Mouse (Mus musculus) adrenal gland, adult (tissue): ENCODE results near the gene Fgg.
A peak's percentile ranks its signal among the peaks of the same experiment; 100 is the strongest.

Source experiments
- DNase-seq, 2 experiments: peaks; one replicate each; pipeline ENCODE4 v3.0.0; 2022 to 2023; ENCODE audit warnings: low spot score in 1 of 2; ENCODE audit not compliant: inconsistent age in 2 of 2

Fgg gene

DNA sequence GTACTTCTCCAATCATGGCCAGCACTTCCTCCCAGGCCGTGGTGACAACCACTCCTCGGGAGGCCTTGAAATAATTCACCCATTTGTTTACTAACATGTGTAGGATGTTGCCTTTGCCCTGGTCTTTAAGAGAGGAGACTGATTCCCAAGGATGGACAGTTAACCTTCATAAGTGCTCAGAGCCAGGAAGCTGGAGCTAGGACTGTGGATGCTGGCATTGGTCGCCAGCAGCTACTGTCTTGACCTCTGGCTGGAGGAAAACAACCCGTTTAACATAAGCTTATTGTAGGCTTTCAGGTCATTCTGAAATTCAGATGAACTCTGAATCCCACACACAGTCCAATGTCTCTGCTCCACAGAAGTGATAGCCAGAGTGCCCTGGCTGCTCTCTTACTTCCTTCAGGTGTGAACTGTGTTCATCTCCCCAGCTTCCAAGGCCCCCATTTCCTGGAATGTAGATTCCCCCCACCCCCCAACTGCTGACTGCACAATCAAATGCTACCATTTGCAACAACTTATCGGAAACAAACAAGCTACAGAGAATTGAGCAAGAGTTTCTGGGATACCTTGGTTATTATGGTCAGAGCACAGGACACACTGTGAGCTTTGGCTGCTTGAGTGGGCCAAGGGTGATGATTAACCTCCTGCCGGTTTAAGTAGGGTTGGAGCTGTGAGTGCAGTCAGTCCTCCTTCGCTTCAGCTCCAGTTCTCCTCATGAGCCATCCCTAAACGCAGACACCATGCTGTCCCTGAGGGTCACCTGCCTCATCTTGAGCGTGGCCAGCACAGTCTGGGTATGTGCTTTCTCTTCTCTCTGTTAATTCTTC, 18.2 kb downstream of the Fgg start, which contains the start of gene Fga:
Gene Fga (plus strand): TSS at position 602 of the 827 bp plus-strand sequence.
- no peak for DNase-seq

DNA sequence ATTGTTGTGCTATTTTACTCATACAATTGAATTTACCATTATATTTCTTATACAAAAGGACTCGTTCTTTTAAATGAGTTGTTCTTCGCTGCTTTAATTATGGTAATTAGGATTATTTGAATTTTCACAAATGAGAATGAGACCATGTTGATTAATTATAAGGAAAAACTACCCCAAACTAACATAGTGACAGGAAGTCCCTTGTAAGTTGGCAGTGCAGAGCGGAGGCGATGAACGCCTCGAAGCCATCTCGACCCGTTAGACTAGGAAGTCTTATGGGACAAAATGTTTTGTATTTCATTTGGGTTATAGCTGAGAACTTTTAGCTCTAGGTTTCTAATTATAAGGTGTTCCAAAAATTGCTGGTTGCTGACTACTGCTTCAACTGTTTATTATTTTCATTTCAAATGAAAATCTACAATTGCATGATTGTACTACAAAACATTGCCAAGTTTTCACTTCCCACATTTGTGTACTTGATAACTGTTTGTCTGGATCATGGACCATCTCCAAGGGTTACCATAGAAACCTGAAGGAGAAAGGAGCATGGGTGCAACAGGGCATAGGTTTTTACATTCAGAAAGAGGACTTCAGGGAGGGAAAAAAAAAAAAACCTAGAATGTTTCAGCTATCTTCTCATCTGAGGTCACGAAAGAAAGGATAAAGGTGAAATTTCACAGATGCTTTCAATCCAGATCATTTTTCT, 20.2 kb downstream of the Fgg start:
- DNase-seq: no peak

DNA sequence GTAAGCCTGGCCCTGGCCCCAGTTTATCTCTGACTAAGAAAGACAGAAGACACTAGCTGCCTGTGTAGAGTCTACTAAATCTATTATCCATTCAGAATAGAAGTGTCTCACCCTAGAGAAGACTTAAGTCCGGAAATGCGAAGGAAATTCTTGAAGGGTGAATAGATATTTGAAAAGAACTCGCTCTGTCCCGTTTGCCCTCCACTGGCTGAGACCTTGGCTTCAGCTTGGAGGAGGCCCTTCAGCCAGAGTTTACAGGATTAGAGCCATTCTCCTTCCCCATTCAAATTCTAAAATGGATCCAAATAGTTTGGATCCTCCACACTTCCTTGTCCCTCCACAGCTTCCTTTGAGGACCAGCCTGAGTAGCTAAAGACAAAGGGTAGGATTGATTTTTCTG, 22.8 kb downstream of the Fgg start:
- no peak for DNase-seq

DNA sequence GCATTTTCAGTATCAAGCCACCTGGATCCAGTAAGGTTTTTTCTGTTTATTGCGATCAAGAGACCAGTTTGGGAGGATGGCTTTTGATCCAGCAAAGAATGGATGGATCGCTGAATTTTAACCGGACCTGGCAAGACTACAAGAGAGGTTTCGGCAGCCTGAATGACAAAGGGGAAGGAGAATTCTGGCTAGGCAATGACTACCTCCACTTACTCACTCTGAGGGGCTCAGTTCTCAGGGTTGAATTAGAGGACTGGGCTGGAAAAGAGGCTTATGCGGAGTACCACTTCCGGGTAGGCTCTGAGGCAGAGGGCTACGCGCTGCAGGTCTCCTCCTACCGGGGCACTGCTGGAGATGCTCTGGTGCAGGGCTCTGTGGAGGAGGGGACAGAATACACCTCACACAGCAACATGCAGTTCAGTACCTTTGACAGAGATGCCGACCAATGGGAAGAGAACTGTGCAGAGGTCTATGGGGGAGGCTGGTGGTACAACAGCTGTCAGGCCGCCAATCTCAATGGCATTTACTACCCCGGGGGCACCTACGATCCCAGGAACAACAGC, 25.3 kb downstream of the Fgg start:
- DNase-seq: no peak

DNA sequence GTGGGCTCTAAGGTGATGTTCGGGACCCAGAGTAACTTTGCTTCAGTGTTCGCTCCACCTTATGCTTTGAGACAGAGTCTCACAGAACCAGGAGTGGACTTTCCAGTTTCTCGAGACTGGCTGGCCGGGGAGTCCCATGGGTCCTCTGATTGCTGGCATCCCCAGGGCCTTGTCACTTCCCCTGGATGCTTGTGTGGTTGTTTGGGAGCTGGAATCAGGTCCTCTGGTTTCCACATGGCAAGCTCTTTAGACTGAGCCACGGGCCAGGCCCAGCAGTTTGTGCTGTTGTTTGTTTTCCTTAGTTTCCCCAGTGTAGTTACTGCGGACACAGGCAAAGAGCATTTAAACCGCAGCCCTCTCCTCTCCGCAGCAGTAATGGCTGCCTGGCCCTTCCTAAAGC, 26.3 kb downstream of the Fgg start:
- DNase-seq: no peak

DNA sequence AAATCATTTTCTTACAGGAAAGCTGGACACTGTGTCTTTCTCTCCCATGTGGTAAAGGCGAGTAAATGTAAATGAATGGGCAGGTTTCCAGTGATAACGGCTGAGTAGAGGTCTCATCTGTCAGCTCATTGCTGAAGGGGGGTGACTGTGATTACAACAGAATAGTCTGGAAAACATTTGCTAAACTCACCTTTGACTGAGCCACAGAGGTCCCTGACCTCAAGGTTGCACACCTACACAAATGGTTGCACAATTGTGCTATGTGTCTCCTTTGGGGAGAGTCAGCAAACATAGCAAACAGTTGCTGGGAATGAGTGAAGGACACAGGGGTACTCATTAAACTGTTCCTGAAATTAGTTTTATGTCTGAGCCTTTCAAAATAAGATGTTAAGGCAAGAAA, 31.3 kb downstream of the Fgg start:
- DNase-seq: no peak

DNA sequence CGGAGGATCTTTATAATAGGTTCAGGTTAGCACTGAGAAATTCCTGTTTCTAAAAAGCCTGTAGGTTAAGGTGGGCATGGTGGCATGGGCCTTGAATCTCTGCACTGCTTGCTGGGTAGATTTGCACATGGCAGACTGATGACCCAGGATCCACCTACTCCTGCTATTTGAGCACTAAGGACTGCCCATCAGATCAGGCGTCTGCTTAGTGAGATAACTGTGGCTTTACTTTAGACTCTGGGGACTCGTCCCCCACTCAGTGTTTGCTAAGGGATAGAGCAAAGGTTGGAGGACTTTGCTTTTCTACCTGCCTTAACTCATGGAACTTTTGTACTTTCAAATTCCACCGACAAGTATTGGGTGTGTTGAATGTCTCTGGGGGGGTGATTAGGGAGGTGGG, 32.1 kb downstream of the Fgg start:
- no peak for DNase-seq

DNA sequence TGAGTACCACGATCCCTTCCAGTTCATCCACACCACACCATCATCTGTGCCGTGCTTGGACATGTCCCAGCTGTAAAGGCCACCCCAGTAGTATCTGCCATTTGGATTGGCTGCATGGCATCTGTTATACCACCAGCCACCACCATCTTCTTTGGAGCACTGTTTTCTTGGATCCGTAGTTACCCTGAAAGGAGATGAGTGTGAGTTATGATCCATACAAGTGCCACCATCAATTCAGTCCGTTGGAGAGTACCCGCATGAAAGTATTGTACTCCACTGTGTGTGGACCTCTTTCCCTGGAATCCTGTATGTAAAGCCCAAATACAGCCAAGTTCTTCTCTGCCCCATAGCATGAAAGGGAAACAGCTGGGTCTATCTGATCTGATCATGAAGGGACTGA, 34.9 kb downstream of the Fgg start:
- no peak for DNase-seq

DNA sequence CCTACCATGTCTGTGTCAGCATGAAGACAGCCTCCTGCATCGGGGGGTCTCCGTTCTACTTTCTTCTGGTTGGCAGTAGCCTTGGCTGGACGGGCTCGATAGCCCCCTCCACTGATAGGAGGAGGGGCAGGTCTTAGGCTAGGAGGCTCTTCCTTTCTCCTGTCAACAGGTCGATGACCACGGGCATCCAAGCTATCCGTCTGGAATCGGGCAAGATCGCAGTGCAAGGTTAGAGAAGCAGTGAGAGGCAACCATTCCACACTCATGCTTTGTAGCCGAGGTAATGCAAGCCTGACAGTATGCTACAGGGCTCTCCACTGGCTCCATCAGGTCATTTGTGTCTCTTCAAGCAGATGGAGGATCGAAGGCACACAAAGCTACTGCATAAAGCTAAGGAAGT, 39.1 kb downstream of the Fgg start:
- DNase-seq: no peak

DNA sequence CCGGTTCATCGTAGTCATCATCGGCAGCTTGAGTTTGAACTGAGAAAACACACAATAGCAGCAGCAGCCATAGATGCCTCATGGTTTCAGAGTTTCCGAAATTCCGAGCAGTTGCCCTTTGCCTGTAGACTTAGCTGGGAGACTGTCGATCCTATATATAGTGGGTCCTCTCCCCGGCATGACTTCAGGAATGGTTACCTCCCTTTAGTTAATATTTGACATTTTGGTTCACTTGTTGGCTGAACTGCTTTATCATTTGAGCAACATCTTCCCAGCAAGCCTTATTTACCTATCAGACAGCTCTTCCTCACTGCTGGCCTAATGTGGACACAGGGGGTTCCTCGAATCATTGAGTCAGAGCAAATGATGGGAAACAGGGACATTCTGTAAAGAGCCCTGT, 42.2 kb downstream of the Fgg start, which contains the start of gene Fgb:
Gene Fgb (minus strand): TSS at position 184 of the 400 bp plus-strand sequence.
- DNase-seq: no peak

DNA sequence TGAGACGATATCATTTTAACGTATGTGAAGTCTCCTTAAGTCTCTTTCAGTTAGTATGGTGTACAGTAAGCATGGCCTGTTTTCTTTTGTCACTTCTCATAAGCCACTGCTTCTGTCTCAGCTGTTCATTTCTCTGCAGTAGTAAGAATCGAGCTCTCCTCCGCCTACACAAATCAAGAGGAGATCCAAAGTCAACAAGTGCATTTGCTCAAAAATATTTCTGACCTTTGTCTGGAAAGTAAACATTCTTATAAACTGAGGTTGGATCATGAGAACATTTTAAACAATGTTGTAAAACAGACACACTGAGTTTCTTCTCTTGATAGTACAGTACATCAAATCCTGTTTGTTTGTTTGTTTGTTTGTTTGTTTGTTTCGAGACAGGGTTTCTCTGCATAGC, 43.1 kb downstream of the Fgg start:
- DNase-seq: no peak

DNA sequence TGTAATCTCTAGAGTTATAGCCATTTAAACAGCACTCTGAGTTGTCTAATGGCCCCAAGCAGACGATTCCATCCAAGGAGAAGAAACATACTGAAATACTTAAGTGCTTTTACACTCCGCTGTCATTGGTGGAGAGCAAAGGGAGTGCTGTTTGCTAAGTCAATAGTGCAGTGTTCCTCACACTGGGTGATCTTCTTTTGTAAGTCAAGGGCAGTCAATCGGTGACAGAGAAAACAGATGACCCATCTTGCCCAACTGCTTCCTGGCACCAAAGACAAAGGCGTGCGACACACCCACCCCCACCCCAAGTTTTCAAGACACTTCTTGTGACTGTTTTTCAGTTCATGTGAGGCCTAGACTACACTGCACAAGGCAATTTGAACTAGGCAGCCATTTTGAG, 44.6 kb downstream of the Fgg start:
- no peak for DNase-seq

DNA sequence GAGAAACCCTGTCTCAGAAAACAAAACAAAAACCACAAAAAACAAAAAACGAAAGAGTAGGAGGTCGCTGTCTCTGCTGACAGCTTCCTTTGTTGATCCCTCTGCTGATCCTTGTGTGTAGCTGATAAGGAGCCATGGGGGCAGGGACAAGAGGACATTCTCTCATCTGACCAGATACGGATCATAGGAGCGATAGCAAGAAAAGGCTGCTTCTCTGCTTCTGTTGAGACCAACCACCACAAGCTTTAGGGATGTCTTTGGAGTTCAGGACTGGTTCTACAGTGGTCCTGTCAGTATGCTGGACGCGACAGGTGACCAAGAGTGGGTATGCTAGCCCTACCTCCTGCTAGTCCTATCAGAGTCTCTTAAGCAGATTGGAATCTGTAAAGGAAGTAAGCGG, 45.6 kb downstream of the Fgg start:
- peak in 1 of 2 experiments; percentile 24 for DNase-seq

DNA sequence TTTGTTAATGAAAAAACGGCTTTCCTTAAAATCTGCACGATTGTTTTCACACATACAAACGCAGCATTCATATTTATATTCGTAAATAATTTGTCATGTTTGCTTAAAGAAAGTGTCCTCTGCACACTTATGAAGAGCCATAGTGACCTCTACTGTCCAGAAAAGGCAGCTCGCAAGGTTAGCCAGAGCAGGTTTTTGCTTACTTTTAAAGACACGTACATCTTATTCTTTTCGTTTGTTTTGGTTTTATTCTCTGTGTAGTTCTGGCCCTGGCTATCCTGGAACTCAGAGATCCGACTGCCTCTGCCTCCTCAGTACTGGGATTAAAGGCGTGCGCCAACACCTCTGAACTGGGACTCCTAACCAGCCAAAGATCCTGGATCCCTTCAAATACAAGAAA, 46.2 kb downstream of the Fgg start:
- peak; percentile 14 to 74 for DNase-seq

DNA sequence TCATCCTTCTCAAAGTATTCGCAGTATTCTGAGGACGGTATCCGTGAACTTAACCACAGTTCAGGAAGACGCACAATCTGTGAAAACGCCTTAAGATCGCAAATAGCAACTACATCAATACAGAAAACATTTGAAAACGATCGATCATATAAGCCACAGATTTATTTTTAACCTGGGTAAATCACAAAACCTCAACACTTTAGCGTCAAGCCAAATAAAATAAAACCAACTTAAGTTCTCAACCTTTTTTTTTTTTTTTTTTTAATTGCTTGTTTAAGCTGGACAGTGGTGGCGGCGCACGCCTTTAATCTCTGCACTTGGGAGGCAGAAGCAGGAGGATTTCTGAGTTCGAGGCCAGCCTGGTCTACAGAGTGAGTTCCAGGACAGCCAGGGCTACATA, 47.2 kb downstream of the Fgg start:
- DNase-seq: no peak

DNA sequence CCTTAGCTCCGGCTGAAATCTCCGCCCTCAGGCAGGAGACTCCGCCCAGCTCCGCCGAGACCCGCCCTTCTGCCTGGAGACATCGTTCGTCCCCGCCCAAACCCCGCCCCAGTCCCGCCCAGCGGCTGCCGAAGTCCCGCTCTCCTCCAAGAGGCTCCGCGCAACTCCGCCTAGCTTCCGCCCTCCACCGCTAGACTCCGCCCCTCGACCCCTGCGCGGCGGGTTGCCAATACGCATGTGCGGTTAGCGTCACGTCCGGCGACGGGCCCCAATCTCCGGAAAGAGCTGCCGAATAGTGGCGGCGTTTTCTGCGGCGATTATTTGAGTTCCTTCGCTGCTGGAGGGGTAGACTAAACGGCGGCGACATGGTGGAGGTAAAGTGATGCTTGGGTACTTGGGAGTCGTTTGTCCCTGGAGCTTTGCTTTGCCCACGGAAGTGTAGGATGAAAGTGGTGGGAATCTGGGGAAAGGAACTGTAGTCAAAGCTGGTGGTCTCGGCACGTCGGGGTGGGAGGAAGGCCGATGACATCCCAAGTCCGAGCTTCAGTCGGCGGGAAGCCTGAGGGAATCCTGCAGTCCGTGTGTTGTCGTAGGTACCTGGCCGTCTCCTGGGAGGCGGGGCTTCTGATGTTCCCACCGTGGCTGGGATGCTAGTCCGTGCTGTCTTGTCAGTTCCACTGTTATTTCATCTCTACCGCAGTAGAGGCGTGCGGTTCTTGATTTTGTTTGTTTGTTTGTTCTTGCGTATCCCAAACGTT, 47.9 kb downstream of the Fgg start, which contains the start of gene Plrg1:
Gene Plrg1 (plus strand): TSS at position 242 of the 758 bp plus-strand sequence.
- DNase-seq: peak; percentile 99 to 100

DNA sequence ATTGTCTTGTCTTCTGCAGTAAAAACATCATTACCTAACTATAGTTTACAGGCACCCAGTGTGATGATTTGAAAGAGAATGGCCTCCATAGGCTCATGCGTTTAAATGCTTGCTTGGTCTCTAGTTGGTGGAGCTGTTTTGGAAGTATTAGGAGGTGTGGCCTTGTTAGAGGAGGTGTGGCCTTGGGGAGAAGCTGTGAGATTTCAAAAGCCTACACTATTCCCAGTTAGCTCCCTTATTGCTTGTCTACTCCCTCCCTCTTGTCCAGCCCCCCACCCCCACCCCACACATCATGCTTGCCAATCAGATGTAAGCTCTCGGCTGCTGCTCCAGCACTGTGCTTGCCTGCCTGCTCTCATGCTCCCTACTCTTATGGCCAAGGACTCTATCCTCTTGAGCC, 49.5 kb downstream of the Fgg start:
- no peak for DNase-seq
